Mouse (Mus musculus) stomach, embryonic 16.5 days (tissue): ENCODE measurements around the gene Rpp25l. TPM values are rescaled to one million over a fixed set of nuclear protein-coding genes. Genes with fewer than 3 reads are reported as not detected.

Source experiments
- ATAC-seq: fragments of 200-750 bp; cut with Nextera tagmentation; 2 replicates; pipeline ENCODE4 v1.8.0; 2017; ENCODE audit warnings: moderate number of reproducible peaks, moderate TSS enrichment; ENCODE audit not compliant: insufficient read depth, low FRiP score
- H3K27ac ChIP-seq: fragments of 300-500 bp; sonication (generic); 2 replicates; pipeline ENCODE4 v1.5.1; 2014; ENCODE audit warnings: low read length
- H3K27me3 ChIP-seq: fragments of 300-500 bp; sonication (generic); 2 replicates; pipeline ENCODE4 v1.6.1; 2014; ENCODE audit warnings: low read length, control low read depth, mixed read lengths; ENCODE audit not compliant: control insufficient read depth, insufficient read depth
- H3K36me3 ChIP-seq: fragments of 300-500 bp; sonication (generic); 2 replicates; pipeline ENCODE4 v1.6.1; 2014; ENCODE audit warnings: low read length; ENCODE audit not compliant: control insufficient read depth, insufficient read depth
- H3K4me1 ChIP-seq: fragments of 300-500 bp; sonication (generic); 2 replicates; pipeline ENCODE4 v1.6.1; 2014; ENCODE audit warnings: low read length, control low read depth, mixed read lengths; ENCODE audit not compliant: control insufficient read depth, insufficient read depth
- H3K4me2 ChIP-seq: fragments of 300-500 bp; sonication (generic); 2 replicates; pipeline ENCODE4 v1.6.1; 2014; ENCODE audit warnings: low read depth, low read length, mixed read lengths
- H3K4me3 ChIP-seq: fragments of 300-500 bp; sonication (generic); replicated peaks from 2 replicates; pipeline ENCODE4 v1.5.1; 2014; ENCODE audit warnings: mild to moderate bottlenecking, low read length
- H3K9ac ChIP-seq: fragments of 300-500 bp; sonication (generic); 2 replicates; pipeline ENCODE4 v1.6.1; 2014; ENCODE audit warnings: low read length
- H3K9me3 ChIP-seq: fragments of 300-500 bp; sonication (generic); replicated peaks from 2 replicates; pipeline ENCODE4 v1.6.1; 2016; ENCODE audit warnings: low read length, control low read depth; ENCODE audit not compliant: control insufficient read depth
- WGBS: fragments of 180-500 bp; shearing (Covaris S2); extraction: QIAGEN DNeasy Blood & Tissue Kit; methylation state at CpG from one replicate; pipeline ENCODE4 v1.1.7; 2014; 5-methylcytosine and 5-hydroxymethylcytosine counted together
- polyA plus RNA-seq: library from polyadenylated mRNA; unstranded; fragments of >200 nt; fragmentation: Nextera tagmentation; extraction: Ambion mirVana; gene quantifications from 2 replicates; pipeline ENCODE4 v1.2.1, GENCODE M21; 2015

The Rpp25l gene
- polyA plus RNA-seq, 1 experiment from 2014 or later: 58.6 TPM

GRCm38 (mm10) chr4:41671500-41671899, 41.8 kb downstream of the Rpp25l start:
- Histone ChIP-seq H3K27me3 (no peaks in the 10 kb centered on the region), H3K36me3 (no peaks in the 10 kb centered on the region), H3K27ac (no peak overlapping the region), H3K4me1 (peaks cover 22% of the 10 kb centered on the region), H3K9ac (no peak overlapping the region; the same call in 1 of the 2 replicates), H3K4me2 (no peak overlapping the region), H3K4me3 (no peak overlapping the region), H3K9me3 (no peaks in the 10 kb centered on the region)
- WGBS: 39% methylated on average over 5 of the region's 5 CpGs
- ATAC-seq: no peak

GRCm38 (mm10) chr4:41670836-41671235, 42.5 kb downstream of the Rpp25l start:
- H3K27ac ChIP-seq: no peak overlapping the region
- H3K27me3 ChIP-seq: no peaks in the 10 kb centered on the region
- peaks cover 15% of the 10 kb centered on the region for H3K4me1 ChIP-seq
- H3K4me2 ChIP-seq: no peak overlapping the region
- no peak overlapping the region for H3K4me3 ChIP-seq
- H3K9me3 ChIP-seq: no peaks in the 10 kb centered on the region
- 83% methylated on average over 18 of the region's 18 CpGs for WGBS
- H3K9ac ChIP-seq: no peak overlapping the region
- ATAC-seq: no peak
- no peaks in the 10 kb centered on the region for H3K36me3 ChIP-seq

- Histone ChIP-seq H3K9me3 (no peaks in the 10 kb centered on the region), H3K27me3 (no peaks in the 10 kb centered on the region), H3K4me3 (no peak overlapping the region), H3K36me3 (no peaks in the 10 kb centered on the region), H3K9ac (no peak overlapping the region), H3K27ac (no peak overlapping the region), H3K4me1 (peaks cover 16% of the 10 kb centered on the region), H3K4me2 (no peak overlapping the region)
- no peak for ATAC-seq
- WGBS: 68% methylated on average over 11 of the region's 11 CpGs
Measured at GRCm38 (mm10) chr4:41666646-41667045, 46.7 kb downstream of the Rpp25l start.

GRCm38 (mm10) chr4:41665009-41665675, 48.2 kb downstream of the Rpp25l start:
- Histone ChIP-seq H3K9me3 (no peaks in the 10 kb centered on the region), H3K36me3 (no peaks in the 10 kb centered on the region), H3K4me2 (no peak overlapping the region), H3K27ac (0 out of 2 replicates have a peak overlapping the region, but pooled peaks have one; percentile 4), H3K27me3 (no peaks in the 10 kb centered on the region), H3K4me3 (no peak overlapping the region), H3K9ac (peak overlapping the region; percentile 11; the same call in 1 of the 2 replicates), H3K4me1 (peaks cover 14% of the 10 kb centered on the region)
- ATAC-seq: peak; percentile 26; the same call in 1 of the 2 replicates
- 11% methylated on average over 5 of the region's 8 CpGs for WGBS

- Histone ChIP-seq H3K9me3 (no peaks in the 10 kb centered on the region), H3K4me2 (no peak overlapping the region), H3K4me1 (peaks cover 14% of the 10 kb centered on the region), H3K36me3 (no peaks in the 10 kb centered on the region), H3K9ac (no peak overlapping the region), H3K27ac (no peak overlapping the region), H3K27me3 (no peaks in the 10 kb centered on the region), H3K4me3 (no peak overlapping the region)
- WGBS: 40% methylated on average over 7 of the region's 7 CpGs
- ATAC-seq: no peak
Measured at GRCm38 (mm10) chr4:41664533-41664932, 48.8 kb downstream of the Rpp25l start.

GRCm38 (mm10) chr4:41663614-41664013, 49.7 kb downstream of the Rpp25l start:
- Histone ChIP-seq H3K4me3 (no peak overlapping the region), H3K9me3 (no peaks in the 10 kb centered on the region), H3K4me2 (no peak overlapping the region), H3K27me3 (no peaks in the 10 kb centered on the region), H3K27ac (no peak overlapping the region), H3K4me1 (peaks cover 14% of the 10 kb centered on the region), H3K36me3 (no peaks in the 10 kb centered on the region), H3K9ac (no peak overlapping the region)
- ATAC-seq: 0 out of 2 replicates have a peak, but pooled peaks have one; percentile 7
- 34% methylated on average over 9 of the region's 9 CpGs for WGBS

GRCm38 (mm10) chr4:41662723-41663122, 50.6 kb downstream of the Rpp25l start:
- H3K9ac ChIP-seq: no peak overlapping the region
- H3K9me3 ChIP-seq: no peaks in the 10 kb centered on the region
- no peaks in the 10 kb centered on the region for H3K36me3 ChIP-seq
- H3K4me2 ChIP-seq: no peak overlapping the region
- H3K4me1 ChIP-seq: peaks cover 14% of the 10 kb centered on the region
- ATAC-seq: no peak
- no peak overlapping the region for H3K4me3 ChIP-seq
- no peak overlapping the region for H3K27ac ChIP-seq
- WGBS: 61% methylated on average over 11 of the region's 11 CpGs
- H3K27me3 ChIP-seq: no peaks in the 10 kb centered on the region

Other genes with a start within 250 kb of the Rpp25l start
- 4.8 and 6.0 TPM in 2 replicates for gene Kif24, start 248.6 kb downstream of the Rpp25l start, polyA plus RNA-seq
- gene Nudt2, start 248.4 kb downstream of the Rpp25l start, polyA plus RNA-seq: 49.5 and 49.6 TPM in 2 replicates
- 7.9 and 9.6 TPM in 2 replicates for gene AI464131, start 210.5 kb downstream of the Rpp25l start, polyA plus RNA-seq
- gene 1110017D15Rik, start 196.2 kb downstream of the Rpp25l start, polyA plus RNA-seq: 0.65 and 0.87 TPM in 2 replicates
- gene Fam219a, start 144.0 kb downstream of the Rpp25l start, polyA plus RNA-seq: 2.9 and 3.0 TPM in 2 replicates
- gene Dnaic1, start 143.8 kb downstream of the Rpp25l start, polyA plus RNA-seq: 4.7 and 5.1 TPM in 2 replicates
- 22.8 and 23.0 TPM in 2 replicates for gene Enho, start 73.2 kb downstream of the Rpp25l start, polyA plus RNA-seq
- 10.1 and 10.5 TPM in 2 replicates for gene Cntfr, start 16.4 kb downstream of the Rpp25l start, polyA plus RNA-seq
- gene Il11ra1, start 13.5 kb downstream of the Rpp25l start, polyA plus RNA-seq: 143 and 152 TPM in 2 replicates
- gene Dctn3, start 9.6 kb upstream of the Rpp25l start, polyA plus RNA-seq: 132 TPM in 2 replicates
- gene Arid3c, start 17.6 kb upstream of the Rpp25l start, polyA plus RNA-seq: not detected in 2 replicates
- 43.8 and 44.7 TPM in 2 replicates for gene Galt, start 41.7 kb upstream of the Rpp25l start, polyA plus RNA-seq
- gene Sigmar1, start 42.6 kb upstream of the Rpp25l start, polyA plus RNA-seq: 76.9 and 88.4 TPM in 2 replicates
- 29.9 and 33.6 TPM in 2 replicates for gene Ccl27a, start 60.7 kb upstream of the Rpp25l start, polyA plus RNA-seq
- 3.4 and 26.5 TPM in 2 replicates for gene Gm21541, start 190.1 kb upstream of the Rpp25l start, polyA plus RNA-seq
- gene Gm20878, start 228.0 kb upstream of the Rpp25l start, polyA plus RNA-seq: 2.5 and 2.8 TPM in 2 replicates